14 mouse cellular contexts compared by ENCODE assay signal in the genomic region with DNA sequence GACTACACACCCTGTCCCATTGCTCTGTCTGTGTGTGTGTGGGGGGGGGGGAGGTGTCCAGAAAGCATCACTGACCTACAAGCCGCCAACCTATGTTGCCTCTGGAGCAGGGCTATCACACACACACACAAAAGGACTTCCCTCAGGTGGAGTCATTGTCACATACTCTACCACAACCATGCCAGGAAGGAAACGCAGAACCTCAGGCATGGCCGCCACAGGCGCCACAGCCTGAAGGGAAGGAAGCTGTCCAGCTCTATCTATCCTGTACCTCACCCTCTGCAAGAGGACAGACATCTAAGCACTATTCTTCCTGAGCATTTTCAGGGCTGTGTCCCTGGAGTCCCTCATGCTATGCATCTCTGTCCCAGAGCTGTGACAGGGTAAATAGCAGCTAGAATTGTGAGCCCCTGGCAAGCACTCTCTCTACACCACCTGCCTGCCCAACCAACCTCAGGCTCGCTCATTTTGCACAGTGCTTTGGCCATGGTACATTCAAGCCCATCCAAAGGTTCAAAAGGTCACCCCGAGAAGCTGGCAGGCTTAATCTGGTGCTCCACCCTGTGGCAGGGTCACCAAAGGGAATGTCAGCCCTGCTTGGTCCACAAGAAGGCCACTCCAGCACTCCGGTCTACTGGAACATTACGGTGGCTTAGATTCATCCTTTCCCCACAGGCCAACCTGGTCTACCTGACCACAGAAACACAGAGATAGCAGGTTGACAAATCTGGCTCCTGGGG. TPM values are rescaled to one million over a fixed set of nuclear protein-coding genes. Genes with fewer than 3 reads are reported as not detected.
DNase-seq lines count a peak whose midpoint lies in the region; ATAC-seq and TF ChIP-seq lines count a peak whose summit lies in the region.
"Had no signal": no experiment of that assay in that cellular context is flagged by ENCODE, and none has a peak within 500 bp of the region (broad histone marks: within the 10 kb centered on the region; RNA-seq: fewer than 3 reads in every experiment).

No protein-coding gene starts in this region.

- 75% methylated on average over 8 of the region's 8 CpGs for WGBS in forebrain, embryonic 10.5 days
- WGBS in forebrain, embryonic 11.5 days: 70% methylated on average over 8 of the region's 8 CpGs
- 54% methylated on average over 8 of the region's 8 CpGs for WGBS in liver, adult 2 months
- 35% methylated on average over 8 of the region's 8 CpGs for WGBS in liver, embryonic 12.5 days (ENCODE audit: insufficient replicate concordance)
- 77% methylated on average over 8 of the region's 8 CpGs for WGBS in hindbrain, embryonic 13.5 days

- peaks cover 48% of the 10 kb centered on the region for H3K36me3 ChIP-seq in forebrain, embryonic 10.5 days (replicated peaks)
- no peaks in the 10 kb centered on the region for H3K36me3 ChIP-seq in forebrain, embryonic 11.5 days (ENCODE audit: control insufficient read depth, insufficient read depth, low read length)
- H3K36me3 ChIP-seq in liver, adult 2 months (ENCODE audit: control insufficient read depth, insufficient read depth, low read length): no peaks in the 10 kb centered on the region
- H3K36me3 ChIP-seq in liver, embryonic 12.5 days: no peaks in the 10 kb centered on the region
- no peaks in the 10 kb centered on the region for H3K36me3 ChIP-seq in E14TG2a.4 (ENCODE audit: insufficient read depth, low read length)
- no peaks in the 10 kb centered on the region for H3K36me3 ChIP-seq in hindbrain, embryonic 13.5 days
- H3K36me3 ChIP-seq: embryonic facial prominence, embryonic 15.5 days; limb, embryonic 12.5 days had no signal

- H3K4me3 ChIP-seq in forebrain, embryonic 10.5 days: no peak overlapping the region
- H3K4me3 ChIP-seq in forebrain, embryonic 11.5 days (ENCODE audit: low read depth, low read length): no peak overlapping the region
- no peak overlapping the region for H3K4me3 ChIP-seq in liver, adult 2 months (ENCODE audit: insufficient read depth, low read depth, low read length)
- no peak overlapping the region for H3K4me3 ChIP-seq in liver, embryonic 12.5 days
- H3K4me3 ChIP-seq in E14TG2a.4 (replicated peaks; ENCODE audit: low read length): peak overlapping the region; percentile 52; the same call in 1 of the 2 replicates
- no peak overlapping the region for H3K4me3 ChIP-seq in hindbrain, embryonic 13.5 days
- H3K4me3 ChIP-seq: embryonic facial prominence, embryonic 15.5 days; limb, embryonic 12.5 days; myocyte had no signal

- DNase-seq in forebrain, embryonic 10.5 days (ENCODE audit: extremely low spot score, low spot score): no peak
- no peak for DNase-seq in forebrain, embryonic 11.5 days (ENCODE audit: low spot score)
- DNase-seq in liver, adult 2 months (ENCODE audit: extremely low read depth, low read depth, low spot score): peak; percentile 76
- DNase-seq in frontal cortex, postnatal 10 days (ENCODE audit: low spot score in 2 of 2): no peak
- no peak for DNase-seq in left cerebral cortex, adult 11 months (ENCODE audit: low spot score)
- DNase-seq: cerebellum, adult 9-11 months; heart, postnatal 36 days; thymus, adult 18-20 months had no signal

- peaks cover 46% of the 10 kb centered on the region for H3K27me3 ChIP-seq in forebrain, embryonic 10.5 days (ENCODE audit: poor library complexity, severe bottlenecking)
- H3K27me3 ChIP-seq in forebrain, embryonic 11.5 days (ENCODE audit: control insufficient read depth, insufficient read depth, low read length): peaks cover 2% of the 10 kb centered on the region; the same call in 1 of the 2 replicates
- H3K27me3 ChIP-seq in liver, adult 2 months (ENCODE audit: control insufficient read depth, insufficient read depth, low read length): no peaks in the 10 kb centered on the region
- H3K27me3 ChIP-seq in liver, embryonic 12.5 days (replicated peaks): peaks cover 58% of the 10 kb centered on the region
- peaks cover 24% of the 10 kb centered on the region for H3K27me3 ChIP-seq in E14TG2a.4 (ENCODE audit: insufficient read depth, low read length)
- peaks cover 10% of the 10 kb centered on the region for H3K27me3 ChIP-seq in hindbrain, embryonic 13.5 days

- TF ChIP-seq CTCF in liver, adult 2 months (IDR thresholded peaks at IDR 0.05; ENCODE audit: low read depth, low read length): peak; percentile 78
- TF ChIP-seq CTCF in E14TG2a.4 (conservative IDR thresholded peaks at IDR 0.05; ENCODE audit: low read length): no peak

- H3K79me2 ChIP-seq in liver, adult 2 months (ENCODE audit: control insufficient read depth, insufficient read depth, low read length): no peaks in the 10 kb centered on the region

- H3K4me2 ChIP-seq in forebrain, embryonic 11.5 days (ENCODE audit: low read depth, low read length, severe bottlenecking): no peak overlapping the region
- no peak overlapping the region for H3K4me2 ChIP-seq in liver, embryonic 12.5 days
- H3K4me2 ChIP-seq in hindbrain, embryonic 13.5 days: no peak overlapping the region
- H3K4me2 ChIP-seq: embryonic facial prominence, embryonic 15.5 days; limb, embryonic 12.5 days had no signal

- H3K9me3 ChIP-seq in forebrain, embryonic 10.5 days: no peaks in the 10 kb centered on the region
- H3K9me3 ChIP-seq in forebrain, embryonic 11.5 days (ENCODE audit: control insufficient read depth, low read length): no peaks in the 10 kb centered on the region
- no peaks in the 10 kb centered on the region for H3K9me3 ChIP-seq in liver, embryonic 12.5 days (replicated peaks)
- no peaks in the 10 kb centered on the region for H3K9me3 ChIP-seq in E14TG2a.4 (ENCODE audit: low read length)
- no peaks in the 10 kb centered on the region for H3K9me3 ChIP-seq in hindbrain, embryonic 13.5 days
- H3K9me3 ChIP-seq: embryonic facial prominence, embryonic 15.5 days; limb, embryonic 12.5 days had no signal

- H3K9ac ChIP-seq in forebrain, embryonic 11.5 days (ENCODE audit: low read length): no peak overlapping the region; the same call in 1 of the 2 replicates
- no peak overlapping the region for H3K9ac ChIP-seq in liver, adult 2 months (ENCODE audit: low read depth, low read length)
- no peak overlapping the region for H3K9ac ChIP-seq in liver, embryonic 12.5 days
- H3K9ac ChIP-seq in hindbrain, embryonic 13.5 days: no peak overlapping the region
- H3K9ac ChIP-seq: embryonic facial prominence, embryonic 15.5 days; limb, embryonic 12.5 days had no signal

- H3K27ac ChIP-seq in forebrain, embryonic 10.5 days: peak overlapping the region; percentile 73
- H3K27ac ChIP-seq in forebrain, embryonic 11.5 days (ENCODE audit: low read depth, low read length): no peak overlapping the region
- H3K27ac ChIP-seq in liver, adult 2 months (replicated peaks; ENCODE audit: insufficient read depth, low read depth, low read length): no peak overlapping the region
- H3K27ac ChIP-seq in liver, embryonic 12.5 days: no peak overlapping the region
- H3K27ac ChIP-seq in hindbrain, embryonic 13.5 days: peak overlapping the region; percentile 58
- H3K27ac ChIP-seq: embryonic facial prominence, embryonic 15.5 days; limb, embryonic 12.5 days had no signal

- no peak for ATAC-seq in forebrain, embryonic 11.5 days (replicated peaks; ENCODE audit: low FRiP score)
- ATAC-seq in liver, embryonic 12.5 days: no peak
- no peak for ATAC-seq in hindbrain, embryonic 13.5 days (ENCODE audit: low FRiP score)

- H3K4me1 ChIP-seq in forebrain, embryonic 10.5 days: peaks cover 99% of the 10 kb centered on the region
- peaks cover 45% of the 10 kb centered on the region for H3K4me1 ChIP-seq in forebrain, embryonic 11.5 days (replicated peaks; ENCODE audit: control insufficient read depth, insufficient read depth, low read length)
- no peaks in the 10 kb centered on the region for H3K4me1 ChIP-seq in liver, adult 2 months (ENCODE audit: control insufficient read depth, insufficient read depth, low read length)
- no peaks in the 10 kb centered on the region for H3K4me1 ChIP-seq in liver, embryonic 12.5 days
- peaks cover 92% of the 10 kb centered on the region for H3K4me1 ChIP-seq in E14TG2a.4 (replicated peaks; ENCODE audit: low read depth, low read length)
- H3K4me1 ChIP-seq in hindbrain, embryonic 13.5 days (replicated peaks): peaks cover 75% of the 10 kb centered on the region

- no peak for TF ChIP-seq POLR2A in liver, adult 2 months (IDR thresholded peaks at IDR 0.05; ENCODE audit: extremely low read depth, insufficient read depth, low read length)

RNA-seq across cellular contexts. Expression of a gene that starts 12.1 kb away (rescaled TPM):
- 126 and 134 TPM in 2 replicates for polyA plus RNA-seq in forebrain, embryonic 10.5 days (2016; fragmentation: Nextera tagmentation; extraction: Ambion mirVana)
- polyA plus RNA-seq in forebrain, embryonic 11.5 days (2014; fragmentation: Nextera tagmentation; extraction: Ambion mirVana): 146 and 153 TPM in 2 replicates
- total RNA-seq in liver, adult 2 months (2014; rRNA removed): 0.07 and 0.09 TPM in 2 replicates
- polyA plus RNA-seq in liver, adult 2 months (2012; rRNA removed): 0.06 and 0.12 TPM in 2 replicates
- 0.38 and 0.56 TPM in 2 replicates for polyA plus RNA-seq in liver, embryonic 12.5 days (2016; fragmentation: Nextera tagmentation; extraction: Ambion mirVana)
- 40.1 and 47.2 TPM in 2 replicates for polyA plus RNA-seq in hindbrain, embryonic 13.5 days (2015; fragmentation: Nextera tagmentation; extraction: Ambion mirVana)

Comparison
In these comparisons a context has a peak if more than half of its experiments do, and no peak if none do; other contexts are left out.
1. H3K27ac ChIP-seq: peak in forebrain, embryonic 10.5 days (single experiment) and hindbrain, embryonic 13.5 days (single experiment); none in forebrain, embryonic 11.5 days (single experiment), liver, adult 2 months (single experiment) and liver, embryonic 12.5 days (single experiment).
2. RNA of a gene that starts 12.1 kb away (polyA plus RNA-seq): 146 to 153 TPM in forebrain, embryonic 11.5 days, 126 to 134 TPM in forebrain, embryonic 10.5 days and 40.1 to 47.2 TPM in hindbrain, embryonic 13.5 days; 0.38 to 0.56 TPM in liver, embryonic 12.5 days and 0.06 to 0.12 TPM in liver, adult 2 months; every median in the first group is over 10 times any median in the second.